Mouse (Mus musculus) right cerebral cortex, postnatal 4 days (tissue): ENCODE data around the gene Ankrd39.
"Not testable (repeated sequence)": the region's sequence is repeated elsewhere in the genome, so short reads cannot be mapped to it uniquely, and the experiment has no call there.

Experiments used
- DNase-seq: peaks from one replicate; pipeline ENCODE4 v3.0.0-alpha.2; 2022

Gene Ankrd39

GRCm38 (mm10) chr1:36551904-36552303 lies 4.7 kb upstream of the Ankrd39 start:
- no peak for DNase-seq

GRCm38 (mm10) chr1:36550075-36550863 lies 3.0 kb upstream of the Ankrd39 start:
- DNase-seq, result no peak

DNA sequence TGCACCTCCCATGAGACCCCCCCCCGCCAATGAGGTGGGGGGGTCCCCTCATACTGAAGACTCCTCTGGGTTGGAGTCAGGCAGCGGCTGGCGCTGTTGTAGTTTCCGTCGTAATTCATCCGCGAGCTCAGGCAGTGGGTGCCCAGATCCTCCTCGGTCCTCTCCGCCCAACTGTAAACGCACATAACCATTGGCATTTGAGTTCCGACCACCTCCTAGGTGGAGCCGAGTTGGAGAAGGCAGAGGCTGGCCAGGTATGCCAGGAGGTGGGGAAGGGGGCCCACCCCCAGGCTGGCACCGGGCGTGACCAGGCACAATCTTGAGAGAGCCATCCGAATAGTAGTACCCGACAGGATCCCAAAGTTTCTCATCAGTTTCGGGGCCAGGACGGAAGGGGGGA lies 2.2 kb upstream of the Ankrd39 start:
- no peak for DNase-seq

DNA sequence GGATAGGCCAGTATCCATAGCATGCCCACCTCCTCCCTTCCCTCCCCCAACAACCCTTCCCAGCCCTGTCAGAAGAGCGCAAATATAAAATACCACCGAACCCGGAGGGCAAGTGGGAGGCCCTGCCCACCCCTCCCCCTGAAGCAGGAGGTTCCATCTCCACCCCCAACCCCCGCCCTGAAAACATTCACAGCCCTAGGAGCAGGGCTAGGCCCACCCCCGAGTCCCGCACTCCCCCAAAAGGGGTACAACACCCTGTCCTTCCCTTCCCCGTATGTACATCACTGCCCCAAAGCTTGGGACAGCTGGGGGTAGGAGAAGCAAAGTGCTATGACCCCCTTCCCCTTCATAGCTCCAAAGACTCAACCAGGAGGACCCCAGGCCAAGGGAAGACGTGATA lies 1.5 kb upstream of the Ankrd39 start:
- no peak for DNase-seq

- DNase-seq, result peak; percentile 63
Measured at GRCm38 (mm10) chr1:36547981-36548598, 845 bp upstream of the Ankrd39 start.

DNA sequence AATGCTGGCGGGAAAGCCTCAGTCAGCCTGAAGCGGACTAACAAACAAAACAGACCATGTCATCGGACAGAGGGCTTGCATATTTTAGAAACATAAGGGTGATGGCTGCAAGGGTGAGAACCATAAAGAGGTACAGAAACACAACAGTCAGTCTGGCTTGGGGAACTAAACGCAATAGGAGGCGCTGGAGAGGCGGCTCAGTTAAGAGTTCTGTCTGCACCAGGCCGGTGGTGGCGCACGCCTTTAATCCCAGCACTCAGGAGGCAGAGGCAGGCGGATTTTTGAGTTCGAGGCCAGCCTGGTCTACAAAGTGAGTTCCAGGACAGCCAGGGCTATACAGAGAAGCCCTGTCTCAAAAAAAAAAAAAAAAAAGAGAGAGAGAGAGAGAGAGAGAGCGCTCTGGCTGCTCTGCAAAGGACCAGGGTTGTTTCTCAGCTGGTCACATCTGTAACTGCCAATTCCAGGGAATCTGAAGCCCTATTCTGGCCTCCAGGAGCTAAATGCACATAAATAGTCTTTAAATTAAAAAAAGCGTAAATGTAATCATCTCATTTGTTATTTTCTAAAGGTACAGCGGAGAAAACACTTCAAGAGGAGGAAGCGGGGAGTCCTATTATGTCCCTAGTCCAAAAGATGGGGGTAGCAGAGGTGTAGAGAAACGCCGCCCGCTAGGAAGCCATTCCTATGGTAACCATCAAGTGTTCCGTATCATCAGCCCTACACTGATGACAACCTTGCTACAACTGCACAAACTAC lies 1.2 kb downstream of the Ankrd39 start:
- DNase-seq, result no peak

DNA sequence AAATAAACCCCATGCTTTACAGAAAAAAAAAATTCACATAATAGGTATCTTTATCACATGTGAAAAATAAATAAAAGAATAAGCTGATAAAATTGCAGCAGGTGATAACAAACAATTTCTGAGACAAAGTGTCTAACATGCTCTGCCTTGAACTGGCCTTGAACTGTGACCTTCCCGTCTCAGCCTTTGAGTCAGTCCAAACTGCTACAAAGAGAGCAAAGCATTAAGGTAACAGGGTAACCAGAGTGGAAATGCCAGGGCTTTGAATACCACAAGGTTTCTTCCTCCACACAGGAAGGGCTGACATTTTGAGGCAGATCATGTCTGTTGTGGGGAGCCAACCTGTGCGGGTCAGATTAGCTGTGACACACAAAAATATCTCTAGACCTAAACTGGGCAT lies 1.9 kb downstream of the Ankrd39 start:
- DNase-seq, result no peak

DNA sequence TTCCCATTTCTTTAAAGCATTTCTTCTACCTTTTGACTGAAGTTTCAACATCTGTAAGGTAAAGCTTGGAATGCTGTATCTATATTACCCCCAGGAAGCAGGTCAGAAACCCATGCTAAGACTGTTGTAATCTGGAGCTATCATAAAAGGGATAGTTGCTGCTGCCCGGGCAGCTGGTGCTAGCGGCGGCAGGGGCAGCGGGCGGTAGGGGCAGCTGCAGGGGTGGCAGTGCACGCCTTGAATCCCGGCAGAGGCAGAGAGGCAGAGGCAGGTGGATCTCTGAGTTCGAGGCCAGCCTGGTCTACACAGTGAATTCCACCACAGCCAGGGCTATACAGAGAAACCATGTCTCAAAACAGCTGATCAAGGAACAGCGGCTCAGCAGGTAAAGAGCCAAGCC lies 4.3 kb downstream of the Ankrd39 start:
- DNase-seq, result no peak

GRCm38 (mm10) chr1:36541844-36542243 lies 5.4 kb downstream of the Ankrd39 start:
- DNase-seq, result no peak

DNA sequence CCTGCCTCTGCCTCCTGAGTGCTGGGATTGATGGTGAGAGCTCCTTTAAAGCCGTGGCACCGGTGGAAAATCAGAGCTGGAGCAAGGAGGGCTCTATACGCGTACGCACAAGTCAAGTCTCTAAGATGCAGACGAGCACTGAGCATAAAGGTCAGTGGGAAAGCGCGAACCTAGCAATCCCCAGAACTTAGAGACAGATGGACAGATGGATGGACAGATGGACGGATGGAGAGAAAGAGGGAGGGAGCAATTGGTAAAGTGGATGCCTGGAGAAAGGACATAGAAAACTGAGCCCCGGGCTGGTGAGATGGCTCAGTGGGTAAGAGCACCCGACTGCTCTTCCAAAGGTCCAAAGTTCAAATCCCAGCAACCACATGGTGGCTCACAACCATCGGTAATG lies 6.4 kb downstream of the Ankrd39 start:
- DNase-seq, result no peak

DNA sequence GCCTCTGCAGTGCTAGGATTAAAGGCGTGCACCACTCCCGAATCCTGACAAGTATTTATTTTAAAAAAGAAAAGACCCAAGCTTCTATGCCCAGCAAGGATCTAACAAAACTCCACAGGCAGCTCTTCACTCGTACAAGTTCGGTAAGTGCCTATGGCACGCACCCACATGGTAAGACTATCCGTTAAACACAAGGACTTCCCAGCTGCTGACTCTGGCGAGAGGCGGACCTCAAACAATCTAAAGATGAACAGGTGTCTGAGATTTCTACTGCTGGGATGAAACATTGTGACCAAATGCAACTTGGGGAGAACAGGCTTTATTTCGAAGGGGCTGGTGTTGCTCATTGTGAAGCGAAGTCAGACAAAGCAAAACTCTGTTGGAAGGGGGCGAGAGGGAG lies 7.1 kb downstream of the Ankrd39 start:
- no peak for DNase-seq

DNA sequence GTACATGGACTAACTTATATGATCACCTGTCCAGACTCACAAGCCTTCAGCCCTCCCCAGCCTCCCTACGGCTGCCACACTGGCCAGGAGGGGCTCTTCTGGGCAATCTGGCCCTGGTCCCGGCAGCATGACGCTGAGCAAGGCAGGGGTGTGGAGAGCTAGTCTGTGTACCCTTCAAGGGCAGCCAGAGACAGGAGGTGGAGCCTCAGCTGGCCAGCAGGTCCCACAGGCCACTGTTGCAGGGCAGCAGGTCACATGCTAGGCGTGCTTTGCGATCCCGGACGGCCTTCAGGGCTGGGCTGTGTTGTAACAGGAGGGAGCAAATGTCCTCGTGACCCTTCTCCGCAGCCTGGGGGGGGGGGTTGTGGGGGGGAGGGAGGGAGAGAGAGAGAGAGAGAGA lies 8.1 kb downstream of the Ankrd39 start, which contains the start of gene Gm42417:
TSS of gene Gm42417 (minus strand) at position 244 of the 400 bp plus-strand sequence.
- DNase-seq, result no peak

DNA sequence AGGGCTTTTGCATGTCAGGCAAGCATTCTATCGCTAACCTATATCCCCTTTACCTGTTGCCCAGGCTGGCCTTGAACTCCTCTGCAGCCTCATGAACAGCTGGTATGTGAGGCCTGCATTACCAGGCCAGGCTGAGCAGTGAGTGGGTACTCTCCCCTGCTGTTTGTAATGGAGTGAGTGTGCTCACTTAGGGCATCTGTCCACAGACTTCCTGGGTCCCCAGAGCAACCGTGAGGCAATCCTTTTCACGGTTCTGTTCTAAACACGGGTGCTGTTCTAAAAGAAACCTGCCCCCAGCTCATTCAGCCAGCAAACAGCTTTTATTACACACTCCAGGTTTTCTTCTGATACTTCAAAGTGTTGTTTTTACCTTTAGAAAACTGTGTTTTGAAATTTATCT lies 8.5 kb downstream of the Ankrd39 start:
- no peak for DNase-seq

DNA sequence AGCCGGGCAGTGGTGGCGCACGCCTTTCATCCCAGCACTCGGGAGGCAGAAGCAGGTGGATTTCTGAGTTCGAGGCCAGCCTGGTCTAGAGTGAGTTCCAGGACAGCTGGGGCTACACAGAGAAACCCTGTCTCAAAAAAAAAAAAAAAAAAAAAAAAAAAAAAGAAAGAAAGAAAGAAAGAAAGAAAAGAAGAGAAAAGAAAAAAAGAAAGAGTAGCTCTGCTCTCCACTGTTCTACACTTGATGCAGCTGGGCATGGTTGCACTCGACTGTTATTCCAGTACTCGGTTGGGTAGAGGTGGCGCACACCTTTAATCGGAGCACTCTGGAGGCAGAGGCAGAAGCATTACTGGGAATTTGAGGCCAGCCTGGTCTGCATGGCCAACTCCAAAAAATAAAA lies 10.5 kb downstream of the Ankrd39 start, which contains the start of gene Ankrd23:
TSS of gene Ankrd23 (minus strand) at position 101 of the 400 bp plus-strand sequence.
- not testable (repeated sequence) for DNase-seq

DNA sequence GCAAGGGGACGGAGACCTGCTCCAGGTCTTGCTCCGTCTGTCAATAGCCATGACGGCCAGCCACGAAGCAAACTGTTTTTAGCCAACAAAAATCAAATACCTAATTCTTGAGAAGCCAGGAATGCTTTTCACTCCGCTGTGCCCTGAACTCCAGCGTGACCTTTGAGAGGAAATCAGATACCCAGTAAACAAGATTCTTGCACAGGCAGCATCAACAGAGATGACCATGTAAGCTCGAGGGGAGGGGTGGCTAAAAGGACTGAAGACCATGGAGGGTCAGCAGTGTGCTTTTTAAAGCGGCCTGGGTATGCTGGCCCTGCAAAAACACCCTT lies 10.9 kb downstream of the Ankrd39 start:
- no peak for DNase-seq

DNA sequence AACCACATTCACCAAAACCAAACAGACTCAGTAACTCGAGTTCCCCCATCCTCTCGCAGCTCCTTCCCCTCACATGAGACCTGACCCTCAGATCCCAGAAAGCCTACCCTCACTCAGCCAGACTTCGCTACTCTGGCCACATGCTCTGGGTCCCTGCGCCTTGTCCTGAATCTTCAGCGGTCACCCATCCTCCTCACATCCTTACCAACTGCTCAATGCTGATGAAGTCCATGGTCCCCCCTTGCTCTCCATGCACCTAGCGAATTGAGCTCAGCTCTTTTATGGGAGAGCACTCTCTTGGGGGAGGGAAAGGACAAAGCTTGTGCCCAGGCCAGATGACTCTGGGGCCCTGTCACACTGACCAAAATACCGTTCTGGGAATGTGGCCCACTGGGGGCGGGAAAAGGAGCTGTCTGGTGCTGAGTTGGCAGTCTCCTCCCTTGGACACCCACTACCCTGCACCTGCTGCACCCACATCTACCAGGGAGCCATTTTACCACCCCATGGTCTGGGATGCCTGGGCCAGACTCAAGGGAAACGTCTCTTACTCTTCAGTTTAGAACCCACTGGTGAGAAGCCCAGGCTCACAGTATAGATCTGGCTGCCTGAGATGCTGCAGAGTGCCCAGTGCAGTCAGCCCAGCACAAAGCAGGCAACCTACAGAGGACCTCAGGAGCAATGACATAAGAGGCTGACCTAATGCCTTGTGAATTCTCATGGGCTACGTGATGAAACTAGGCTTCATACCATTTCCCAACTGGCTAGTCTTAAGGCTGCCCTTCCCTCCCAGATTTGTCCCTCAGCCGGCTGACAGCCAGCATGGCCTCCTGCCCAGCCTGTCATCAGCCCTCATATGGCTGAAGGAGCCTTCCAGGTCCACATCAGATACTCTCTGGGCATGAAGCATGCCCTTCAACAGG lies 11.5 kb downstream of the Ankrd39 start:
- DNase-seq, result no peak

DNA sequence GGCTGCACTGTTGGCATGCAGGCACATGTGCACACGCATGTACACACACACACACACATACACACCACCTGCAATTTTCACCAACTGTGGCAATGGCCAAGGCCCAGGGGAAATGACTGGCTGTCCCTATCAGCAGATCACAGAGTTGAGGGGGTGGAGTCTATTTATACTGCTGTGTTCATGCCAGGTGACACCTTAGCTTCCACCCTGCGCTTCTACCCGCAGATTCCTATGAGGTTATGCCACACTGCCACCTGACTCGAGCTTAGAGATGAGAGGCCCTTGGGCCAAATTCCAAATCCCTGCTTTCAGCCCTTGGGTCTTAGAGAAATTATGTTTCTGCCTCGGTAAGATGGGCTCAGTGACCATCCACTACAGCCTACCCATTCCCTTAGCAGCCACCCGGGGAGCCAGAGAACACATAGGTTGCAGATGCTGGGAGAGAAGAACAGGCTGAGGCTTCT lies 12.6 kb downstream of the Ankrd39 start:
- DNase-seq, result no peak

DNA sequence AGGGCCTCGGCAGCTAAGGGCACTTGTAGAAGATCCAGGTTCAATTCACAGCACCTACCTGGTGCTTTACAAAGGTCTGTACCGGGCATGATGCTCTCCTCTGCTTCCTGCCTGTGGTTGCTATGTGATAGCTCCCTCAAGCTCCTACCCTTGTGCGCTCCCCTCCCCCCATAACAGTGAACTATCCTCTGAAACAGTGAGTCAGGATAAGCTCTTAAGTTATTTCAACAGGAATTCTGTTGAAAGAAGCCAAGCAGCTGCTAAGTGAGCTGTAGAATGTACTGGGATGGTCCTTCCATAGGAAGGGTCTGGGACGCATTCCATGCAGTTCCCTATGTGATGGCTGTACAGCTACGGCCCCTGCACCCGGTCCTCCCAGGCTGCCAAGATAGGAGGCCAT lies 13.7 kb downstream of the Ankrd39 start:
- DNase-seq, result no peak

DNA sequence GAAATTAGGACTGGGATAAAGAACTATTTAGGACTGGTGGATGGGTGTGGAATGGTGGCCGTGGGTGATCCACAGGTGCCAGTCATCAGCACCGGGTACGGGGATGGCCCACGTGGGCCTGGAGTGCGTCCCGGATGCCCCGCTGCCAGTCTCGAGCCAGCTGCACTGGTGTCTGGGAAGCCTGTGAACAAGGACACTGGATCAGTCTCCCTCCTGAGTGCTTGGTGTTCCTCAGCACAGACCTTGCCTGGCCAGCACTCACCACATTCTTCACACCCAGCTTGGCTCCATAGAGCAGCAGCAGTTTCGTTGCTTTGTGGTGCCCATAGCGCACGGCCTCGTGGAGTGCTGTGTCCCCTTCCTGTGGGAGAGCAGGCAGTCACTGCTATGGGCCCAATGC lies 15.8 kb downstream of the Ankrd39 start:
- no peak for DNase-seq

DNA sequence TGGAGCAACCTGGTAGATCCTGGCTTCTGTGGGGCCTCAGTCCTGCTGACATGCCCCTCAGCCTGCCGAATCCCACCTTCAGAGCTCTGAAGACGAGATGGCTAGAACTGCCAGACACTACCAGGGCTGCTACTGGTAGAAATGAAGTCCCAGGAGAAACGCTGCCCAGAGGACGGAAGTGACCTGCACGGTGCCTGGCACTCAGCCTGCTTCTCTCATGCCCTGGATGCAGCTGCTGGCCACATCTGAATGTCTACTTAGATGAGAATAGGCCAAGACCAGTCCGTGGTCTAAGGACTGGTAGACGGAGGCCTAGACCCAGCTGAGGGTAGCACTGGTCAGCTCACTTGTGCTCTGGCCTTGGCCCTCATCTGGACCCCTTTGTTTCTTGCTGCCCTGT lies 16.3 kb downstream of the Ankrd39 start:
- DNase-seq, result no peak

DNA sequence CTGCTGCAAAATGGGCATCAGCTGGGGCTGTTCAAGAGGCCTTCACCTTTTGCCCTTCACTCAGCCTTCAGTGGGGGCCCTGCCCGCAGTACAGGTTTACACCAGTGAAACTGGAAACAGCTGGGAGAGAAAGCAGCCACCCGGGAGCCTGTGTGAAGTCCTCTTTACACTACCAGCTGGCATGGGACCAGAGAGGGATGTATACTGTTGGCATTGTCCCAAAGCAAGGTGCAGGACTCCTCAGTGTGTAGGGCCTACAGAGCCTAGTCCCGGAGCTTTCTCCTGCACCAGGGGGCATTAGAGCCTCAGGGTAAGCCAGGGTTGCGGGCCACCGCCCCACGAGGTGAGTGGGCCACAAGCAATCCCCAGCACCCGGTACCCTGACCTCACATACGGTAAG lies 16.8 kb downstream of the Ankrd39 start:
- DNase-seq, result peak; percentile 40

DNA sequence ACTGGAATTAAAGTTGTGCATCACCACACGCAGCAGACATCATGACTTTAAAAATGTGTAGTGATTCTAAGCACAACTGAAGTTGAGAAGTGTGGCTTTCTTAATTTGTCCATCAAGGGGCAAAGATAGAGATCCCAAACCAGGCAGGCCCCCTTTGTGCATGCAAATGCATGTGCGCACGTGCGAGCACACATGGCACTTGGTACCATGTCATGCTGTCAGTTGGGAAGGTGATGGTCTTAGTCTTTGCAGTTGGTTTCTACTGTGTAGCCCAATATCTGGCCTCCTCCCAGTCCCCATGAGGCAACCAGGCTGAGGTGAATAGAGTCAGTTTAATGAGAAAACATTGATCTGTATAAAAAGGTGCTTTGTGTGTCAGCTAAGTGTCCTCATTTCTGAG lies 17.4 kb downstream of the Ankrd39 start:
- DNase-seq, result no peak

DNA sequence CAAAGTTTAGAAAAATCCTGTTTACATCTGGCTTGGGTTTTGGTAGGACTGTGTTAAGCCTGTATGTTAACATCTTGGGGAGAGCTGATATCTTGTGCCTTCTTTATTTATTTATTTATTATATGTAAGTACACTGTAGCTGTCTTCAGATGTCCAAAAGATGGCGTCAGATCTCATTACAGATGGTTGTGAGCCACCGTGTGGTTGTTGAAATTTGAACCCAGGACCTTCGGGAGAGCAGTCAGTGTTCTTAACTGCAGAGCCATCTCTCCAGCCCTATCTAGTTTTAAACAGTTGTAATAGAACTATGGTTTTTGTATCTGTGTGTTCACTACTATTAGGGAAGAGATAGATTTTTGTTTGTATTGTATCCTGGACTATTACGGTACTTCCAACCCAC lies 18.0 kb downstream of the Ankrd39 start:
- DNase-seq, result no peak
